Mouse (Mus musculus): ENCODE data around the gene Creb3l2. TPM values are rescaled to one million over a fixed set of nuclear protein-coding genes. Genes with fewer than 3 reads are reported as not detected.
"Not testable (repeated sequence)": the region's sequence is repeated elsewhere in the genome, so short reads cannot be mapped to it uniquely, and the experiment has no call there.

Creb3l2 gene
- total and polyA plus RNA-seq, 2 experiments from 2014 or later: 2.2 to 6.3 TPM

GRCm38 (mm10) chr6:37460681-37461080 lies 18.7 kb upstream of the Creb3l2 start:
- ATAC-seq (no peak), DNase-seq (ENCODE audit: low spot score) (no peak)
- no peaks in the 10 kb centered on the region for H3K9me3 ChIP-seq (ENCODE audit: low read length)
- no peaks in the 10 kb centered on the region for H3K27me3 ChIP-seq (ENCODE audit: insufficient read depth, low read length)
- WGBS: 89% methylated on average over 6 of the region's 6 CpGs
- no peaks in the 10 kb centered on the region for H3K36me3 ChIP-seq (ENCODE audit: insufficient read depth, low read length)
- H3K4me3 ChIP-seq (ENCODE audit: low read length): no peak overlapping the region
- no peaks in the 10 kb centered on the region for H3K4me1 ChIP-seq (ENCODE audit: insufficient read depth, low read length)
- no peak overlapping the region for H3K4me2 ChIP-seq (ENCODE audit: low read depth, low read length)
- no peak overlapping the region for H3K9ac ChIP-seq (replicated peaks; ENCODE audit: low read length)
- H3K27ac ChIP-seq: no peak overlapping the region
- no peak for TF ChIP-seq CTCF (IDR thresholded peaks at IDR 0.05; ENCODE audit: low read depth)

- not testable (repeated sequence) for H3K9ac ChIP-seq (replicated peaks; ENCODE audit: low read length); H3K4me2 ChIP-seq (ENCODE audit: low read depth, low read length); DNase-seq (ENCODE audit: low spot score); H3K4me3 ChIP-seq (ENCODE audit: low read length); H3K36me3 ChIP-seq (ENCODE audit: insufficient read depth, low read length); H3K27me3 ChIP-seq (ENCODE audit: insufficient read depth, low read length); H3K9me3 ChIP-seq (ENCODE audit: low read length); ATAC-seq; H3K4me1 ChIP-seq (ENCODE audit: insufficient read depth, low read length); H3K27ac ChIP-seq
- 43% methylated on average over 9 of the region's 9 CpGs for WGBS
These were observed 17.7 kb upstream of the Creb3l2 start for GRCm38 (mm10) chr6:37459656-37460055.

GRCm38 (mm10) chr6:37457990-37458655 lies 16.2 kb upstream of the Creb3l2 start:
- no peak for ATAC-seq
- TF ChIP-seq CTCF (IDR thresholded peaks at IDR 0.05; ENCODE audit: low read depth): peak; percentile 39
- Histone ChIP-seq H3K4me1 (ENCODE audit: insufficient read depth, low read length) (no peaks in the 10 kb centered on the region), H3K27ac (no peak overlapping the region), H3K9me3 (ENCODE audit: low read length) (no peaks in the 10 kb centered on the region), H3K27me3 (ENCODE audit: insufficient read depth, low read length) (no peaks in the 10 kb centered on the region), H3K36me3 (ENCODE audit: insufficient read depth, low read length) (no peaks in the 10 kb centered on the region), H3K9ac (replicated peaks; ENCODE audit: low read length) (no peak overlapping the region), H3K4me3 (ENCODE audit: low read length) (no peak overlapping the region), H3K4me2 (ENCODE audit: low read depth, low read length) (no peak overlapping the region)
- WGBS: 44% methylated on average over 10 of the region's 10 CpGs
- no peak for DNase-seq (ENCODE audit: low spot score)

- no peaks in the 10 kb centered on the region for H3K9me3 ChIP-seq (ENCODE audit: low read length)
- no peaks in the 10 kb centered on the region for H3K36me3 ChIP-seq (ENCODE audit: insufficient read depth, low read length)
- no peak overlapping the region for H3K9ac ChIP-seq (replicated peaks; ENCODE audit: low read length)
- DNase-seq (ENCODE audit: low spot score): no peak
- no peak overlapping the region for H3K27ac ChIP-seq
- no peak for TF ChIP-seq CTCF (IDR thresholded peaks at IDR 0.05; ENCODE audit: low read depth)
- no peaks in the 10 kb centered on the region for H3K27me3 ChIP-seq (ENCODE audit: insufficient read depth, low read length)
- WGBS: 67% methylated on average over 5 of the region's 5 CpGs
- no peak overlapping the region for H3K4me2 ChIP-seq (ENCODE audit: low read depth, low read length)
- no peak overlapping the region for H3K4me3 ChIP-seq (ENCODE audit: low read length)
- no peak for ATAC-seq
- H3K4me1 ChIP-seq (ENCODE audit: insufficient read depth, low read length): no peaks in the 10 kb centered on the region
These were observed 13.6 kb upstream of the Creb3l2 start for GRCm38 (mm10) chr6:37455540-37455939.

GRCm38 (mm10) chr6:37453047-37453446 lies 11.1 kb upstream of the Creb3l2 start:
- no peaks in the 10 kb centered on the region for H3K9me3 ChIP-seq (ENCODE audit: low read length)
- DNase-seq (ENCODE audit: low spot score) (no peak), ATAC-seq (no peak)
- TF ChIP-seq CTCF (IDR thresholded peaks at IDR 0.05; ENCODE audit: low read depth): no peak
- no peaks in the 10 kb centered on the region for H3K36me3 ChIP-seq (ENCODE audit: insufficient read depth, low read length)
- no peak overlapping the region for H3K4me3 ChIP-seq (ENCODE audit: low read length)
- H3K27me3 ChIP-seq (ENCODE audit: insufficient read depth, low read length): no peaks in the 10 kb centered on the region
- H3K27ac ChIP-seq: no peak overlapping the region
- no peak overlapping the region for H3K4me2 ChIP-seq (ENCODE audit: low read depth, low read length)
- H3K4me1 ChIP-seq (ENCODE audit: insufficient read depth, low read length): no peaks in the 10 kb centered on the region
- WGBS: 80% methylated on average over 4 of the region's 4 CpGs
- no peak overlapping the region for H3K9ac ChIP-seq (replicated peaks; ENCODE audit: low read length)

- no peak for TF ChIP-seq CTCF (IDR thresholded peaks at IDR 0.05; ENCODE audit: low read depth)
- no peaks in the 10 kb centered on the region for H3K4me1 ChIP-seq (ENCODE audit: insufficient read depth, low read length)
- H3K36me3 ChIP-seq (ENCODE audit: insufficient read depth, low read length): no peaks in the 10 kb centered on the region
- no peak overlapping the region for H3K9ac ChIP-seq (replicated peaks; ENCODE audit: low read length)
- 66% methylated on average over 4 of the region's 4 CpGs for WGBS
- ATAC-seq: no peak
- no peak overlapping the region for H3K27ac ChIP-seq
- no peak for DNase-seq (ENCODE audit: low spot score)
- no peak overlapping the region for H3K4me3 ChIP-seq (ENCODE audit: low read length)
- H3K9me3 ChIP-seq (ENCODE audit: low read length): no peaks in the 10 kb centered on the region
- no peak overlapping the region for H3K4me2 ChIP-seq (ENCODE audit: low read depth, low read length)
- H3K27me3 ChIP-seq (ENCODE audit: insufficient read depth, low read length): no peaks in the 10 kb centered on the region
These were observed 9.7 kb upstream of the Creb3l2 start for GRCm38 (mm10) chr6:37451664-37452063.

GRCm38 (mm10) chr6:37447704-37448466 lies 5.9 kb upstream of the Creb3l2 start:
- no peak overlapping the region for H3K4me2 ChIP-seq (ENCODE audit: low read depth, low read length)
- no peak overlapping the region for H3K9ac ChIP-seq (replicated peaks; ENCODE audit: low read length)
- peak; percentile 93 for TF ChIP-seq CTCF (IDR thresholded peaks at IDR 0.05; ENCODE audit: low read depth)
- 28% methylated on average over 10 of the region's 10 CpGs for WGBS
- no peaks in the 10 kb centered on the region for H3K9me3 ChIP-seq (ENCODE audit: low read length)
- DNase-seq (ENCODE audit: low spot score): peak; percentile 86
- no peak overlapping the region for H3K4me3 ChIP-seq (ENCODE audit: low read length)
- H3K27ac ChIP-seq: no peak overlapping the region
- no peaks in the 10 kb centered on the region for H3K36me3 ChIP-seq (ENCODE audit: insufficient read depth, low read length)
- ATAC-seq: peak; percentile 75
- no peaks in the 10 kb centered on the region for H3K4me1 ChIP-seq (ENCODE audit: insufficient read depth, low read length)
- H3K27me3 ChIP-seq (ENCODE audit: insufficient read depth, low read length): no peaks in the 10 kb centered on the region

Measured in hindbrain, postnatal 0 days (tissue).